Mouse (Mus musculus): ENCODE data around the gene Nt5c3.

DNA sequence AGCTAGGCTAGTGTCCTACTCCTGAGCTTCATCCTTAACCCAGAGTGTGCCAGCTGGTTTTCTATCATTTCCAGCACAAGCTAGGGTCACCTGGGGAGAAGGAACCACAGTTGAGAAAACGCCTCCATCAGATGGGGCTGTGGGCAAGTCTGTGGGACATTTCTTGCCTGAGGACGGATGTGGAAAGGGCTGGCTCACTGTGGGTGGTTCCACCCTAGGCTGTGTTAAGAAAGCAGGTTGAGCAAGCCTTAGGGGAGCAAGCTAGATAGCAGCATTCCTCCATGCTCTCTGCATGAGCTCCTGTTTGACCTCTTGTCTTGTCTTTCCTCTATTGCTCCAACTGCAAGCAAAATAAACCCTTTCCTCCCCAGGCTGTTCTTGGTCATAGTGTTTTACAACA lies 33.0 kb downstream of the Nt5c3 start:
- TF ChIP-seq CTCF (IDR thresholded peaks at IDR 0.05; ENCODE audit: control insufficient read depth, insufficient read depth, insufficient replicate concordance, low read depth, low read length) (no peak), POLR2A (IDR thresholded peaks at IDR 0.05; ENCODE audit: control insufficient read depth, low read depth, low read length) (no peak)
